Mouse (Mus musculus) adrenal gland, adult (tissue): ENCODE measurements at regions not wholly inside any gene's neighbourhood (a gene's known extent, or its start where the extent isn't known, plus 50 kb on each side); places are given as distances from the start of the nearest gene placed in this dataset.
A peak's percentile ranks its signal among the peaks of the same experiment; 100 is the strongest.

ENCODE experiments used
- DNase-seq, 2 experiments: peaks; one replicate each; pipeline ENCODE4 v3.0.0; 2022 to 2023; ENCODE audit warnings: low spot score in 1 of 2; ENCODE audit not compliant: inconsistent age in 2 of 2

GRCm38 (mm10) chr13:99647661-99648204, 131.4 kb upstream of the Map1b start:
- DNase-seq = peak; percentile 80 to 92

- DNase-seq = no peak
These were observed 128.4 kb upstream of the Map1b start for GRCm38 (mm10) chr13:99644771-99645170.

GRCm38 (mm10) chr13:99642811-99643210, 126.5 kb upstream of the Map1b start:
- no peak for DNase-seq

- DNase-seq = peak; percentile 78 to 90
These were observed 126.0 kb upstream of the Map1b start for GRCm38 (mm10) chr13:99642301-99642700.

- DNase-seq = no peak
These were observed 125.2 kb upstream of the Map1b start for GRCm38 (mm10) chr13:99641386-99642165.

GRCm38 (mm10) chr13:99632706-99633105, 116.4 kb upstream of the Map1b start:
- DNase-seq = no peak

GRCm38 (mm10) chr13:99630800-99631199, 114.5 kb upstream of the Map1b start:
- no peak for DNase-seq

GRCm38 (mm10) chr13:99630356-99630755, 114.0 kb upstream of the Map1b start:
- no peak for DNase-seq

GRCm38 (mm10) chr13:99625196-99625595, 108.9 kb upstream of the Map1b start:
- no peak for DNase-seq

GRCm38 (mm10) chr13:99618332-99618731, 102.0 kb upstream of the Map1b start:
- no peak for DNase-seq

- no peak for DNase-seq
These were observed 101.1 kb upstream of the Map1b start for GRCm38 (mm10) chr13:99617457-99617856.

GRCm38 (mm10) chr13:99611715-99612494, 95.6 kb upstream of the Map1b start:
- DNase-seq = no peak

GRCm38 (mm10) chr13:99610498-99610897, 94.2 kb upstream of the Map1b start:
- DNase-seq = peak in 1 of 2 experiments; percentile 28

GRCm38 (mm10) chr13:99609151-99610146, 93.1 kb upstream of the Map1b start:
- DNase-seq = no peak

- DNase-seq = no peak
These were observed 92.3 kb upstream of the Map1b start for GRCm38 (mm10) chr13:99608591-99608990.

GRCm38 (mm10) chr13:99607208-99607607, 90.9 kb upstream of the Map1b start:
- no peak for DNase-seq

GRCm38 (mm10) chr13:99606606-99606990, 90.3 kb upstream of the Map1b start:
- DNase-seq = peak in 1 of 2 experiments; percentile 66

GRCm38 (mm10) chr13:99605866-99606605, 89.7 kb upstream of the Map1b start:
- no peak for DNase-seq

- DNase-seq = no peak
These were observed 81.6 kb upstream of the Map1b start for GRCm38 (mm10) chr13:99597891-99598290.
